Mouse (Mus musculus) right cerebral cortex, adult 18-20 months (tissue): ENCODE measurements around the gene Kcne2.

Experiments used
- DNase-seq: peaks from one replicate; pipeline ENCODE4 v3.0.0; 2022; ENCODE audit warnings: mixed read lengths

Kcne2 gene

GRCm38 (mm10) chr16:92292101-92292500, at the start of gene Kcne2:
TSS of gene Kcne2 (plus strand) at chr16:92292389.
- DNase-seq: no peak

DNA sequence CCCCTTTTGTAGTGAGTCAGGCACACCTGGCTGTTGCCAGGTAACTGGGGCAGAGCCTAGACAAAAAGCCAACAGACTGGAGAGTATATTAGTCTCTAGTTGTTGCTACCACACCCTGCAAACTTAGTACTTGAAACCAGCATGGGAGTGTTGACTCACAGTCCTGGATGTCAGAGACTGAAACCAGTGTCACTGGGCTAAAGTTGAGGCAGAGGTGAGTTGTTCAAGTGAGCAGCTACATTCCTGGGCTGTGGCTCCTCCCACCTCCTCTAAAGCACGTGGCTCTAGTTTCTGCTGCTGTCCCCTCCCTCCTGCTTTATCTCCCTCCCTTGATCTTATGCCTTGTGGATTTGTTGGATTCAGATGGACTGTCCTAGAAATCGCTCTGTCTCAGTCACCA, 46.3 kb upstream of the Kcne2 start:
- DNase-seq: no peak

- no peak for DNase-seq
Observed at GRCm38 (mm10) chr16:92246974-92247373, 45.2 kb upstream of the Kcne2 start.

DNA sequence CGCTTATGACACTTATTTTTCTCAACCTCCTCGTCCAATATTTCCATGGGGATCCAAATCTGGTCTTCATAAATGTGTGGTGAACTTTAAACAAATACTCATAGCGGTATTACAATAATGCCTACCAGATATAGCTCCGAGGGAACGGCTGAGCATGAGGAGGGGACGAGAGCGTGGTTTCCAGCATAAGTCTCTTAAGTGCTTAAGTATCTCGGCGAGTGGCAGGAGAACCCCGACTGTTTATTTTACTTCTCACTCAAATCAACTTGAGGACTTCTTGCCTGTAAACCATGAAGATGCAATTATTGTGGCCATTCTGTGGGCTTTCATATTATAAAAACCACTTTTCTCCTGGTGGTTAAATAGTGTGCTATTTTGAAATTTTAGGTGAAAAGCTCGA, 44.5 kb upstream of the Kcne2 start:
- DNase-seq: no peak

- no peak for DNase-seq
Observed at GRCm38 (mm10) chr16:92249681-92250080, 42.5 kb upstream of the Kcne2 start.

DNA sequence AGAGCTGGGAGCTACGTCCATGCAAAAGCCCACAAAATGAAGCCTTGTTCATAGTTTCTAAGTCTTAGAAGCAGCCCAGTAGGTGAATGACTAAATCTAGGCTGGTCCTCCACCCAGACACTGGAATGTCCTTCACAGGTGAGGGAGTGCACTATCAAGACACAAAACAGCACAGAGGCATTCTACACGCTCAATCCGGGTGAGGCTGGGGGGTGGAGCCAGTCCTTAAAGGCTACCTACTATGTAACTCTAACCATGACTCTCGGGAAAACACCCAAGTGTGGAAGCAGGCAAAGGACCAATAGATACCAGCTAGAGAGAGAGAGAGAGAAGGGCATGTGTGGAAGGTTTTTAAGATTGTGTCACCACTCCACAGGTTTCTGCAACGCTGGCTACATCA, 41.7 kb upstream of the Kcne2 start:
- DNase-seq: no peak

- DNase-seq: no peak
Observed at GRCm38 (mm10) chr16:92254316-92254715, 37.9 kb upstream of the Kcne2 start.

GRCm38 (mm10) chr16:92267861-92268260, 24.3 kb upstream of the Kcne2 start:
- no peak for DNase-seq

GRCm38 (mm10) chr16:92274516-92274915, 17.7 kb upstream of the Kcne2 start:
- no peak for DNase-seq

DNA sequence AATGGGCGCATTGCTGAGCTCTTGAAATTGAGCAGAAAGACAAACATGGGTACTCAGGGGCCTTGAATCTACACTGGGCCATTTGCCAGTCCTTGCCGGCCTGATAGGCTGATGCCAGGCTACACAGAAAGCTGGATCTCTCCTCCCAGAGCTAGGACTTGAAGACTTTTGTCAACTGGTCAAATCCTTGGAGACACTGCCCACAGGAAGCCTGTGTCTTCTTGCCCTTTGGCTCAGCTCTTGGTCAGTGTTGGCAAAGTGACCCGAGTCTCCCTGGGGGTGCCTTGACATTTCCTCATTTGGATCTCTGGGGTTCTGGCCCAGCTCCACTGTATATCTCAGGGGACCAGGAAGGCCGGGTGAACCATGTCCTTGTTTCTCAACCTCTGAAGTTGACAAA, 16.7 kb upstream of the Kcne2 start:
- DNase-seq: no peak

DNA sequence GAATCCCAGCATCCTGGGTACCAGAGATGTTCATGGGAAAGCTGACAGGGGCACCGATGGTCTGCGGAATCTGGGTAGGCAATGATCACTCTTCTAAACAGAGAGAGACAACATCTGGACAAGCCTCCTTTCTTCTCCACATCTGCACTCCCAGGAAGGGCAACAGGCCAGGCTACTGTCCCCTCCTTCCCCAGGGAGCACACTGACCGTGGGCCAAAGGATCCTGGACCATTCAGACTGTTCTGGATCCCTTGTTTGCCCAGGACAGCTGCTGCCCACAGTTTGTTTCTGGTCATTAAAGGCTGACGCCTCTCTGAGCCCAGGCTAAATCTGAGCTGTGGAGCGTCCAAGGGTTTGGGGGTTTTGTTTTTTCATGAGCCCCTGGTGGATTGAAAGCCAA, 9.5 kb upstream of the Kcne2 start:
- DNase-seq: no peak

- no peak for DNase-seq
Observed at GRCm38 (mm10) chr16:92285068-92285467, 7.1 kb upstream of the Kcne2 start.

GRCm38 (mm10) chr16:92286609-92287008, 5.6 kb upstream of the Kcne2 start:
- peak; percentile 77 for DNase-seq

DNA sequence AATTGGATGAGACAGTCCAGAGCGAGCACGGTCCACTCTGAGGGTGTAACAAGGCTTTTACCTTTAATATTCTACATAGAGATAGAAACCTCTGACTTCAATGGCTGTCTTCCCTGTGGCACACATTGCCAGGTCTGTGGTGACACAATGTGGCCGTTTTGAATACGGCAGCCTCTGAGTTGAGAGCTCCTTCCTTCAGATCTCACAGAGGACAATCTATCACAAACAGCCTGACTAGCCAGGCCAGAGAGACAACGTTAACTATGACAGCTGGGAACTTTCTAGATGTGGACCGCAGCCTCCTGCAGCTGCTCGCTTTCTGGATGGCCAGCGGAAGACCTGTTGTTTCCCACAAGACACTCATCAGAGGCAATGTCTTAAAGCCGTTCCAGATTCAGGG, 3.4 kb upstream of the Kcne2 start:
- no peak for DNase-seq

- DNase-seq: no peak
Observed at GRCm38 (mm10) chr16:92290045-92290444, 2.1 kb upstream of the Kcne2 start.

- DNase-seq: no peak
Observed at GRCm38 (mm10) chr16:92294267-92294970, 2.2 kb downstream of the Kcne2 start.

DNA sequence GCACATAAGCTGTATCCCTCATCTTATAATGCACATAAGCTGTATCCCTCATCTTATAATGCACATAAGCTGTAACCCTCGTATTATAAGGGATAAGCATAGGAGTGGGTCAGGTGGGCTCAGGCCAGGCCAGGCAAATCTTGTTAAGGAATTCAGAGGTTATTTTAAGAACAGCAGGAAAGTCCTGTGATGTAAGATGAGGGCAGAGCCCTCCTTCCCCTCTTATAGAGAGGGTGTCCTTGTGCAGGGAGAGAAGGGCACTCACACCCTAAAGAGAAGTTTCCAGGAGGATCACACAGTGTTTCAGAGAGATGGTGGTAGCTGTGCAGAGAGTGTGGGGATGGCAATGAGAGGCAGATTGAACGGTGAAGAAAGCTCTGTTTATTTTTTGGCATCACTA, 3.1 kb downstream of the Kcne2 start:
- DNase-seq: no peak

- DNase-seq: peak; percentile 97
Observed at GRCm38 (mm10) chr16:92300649-92301411, 8.6 kb downstream of the Kcne2 start, which contains the start of gene Smim11. TSS of gene Smim11 (plus strand) at chr16:92301286.

DNA sequence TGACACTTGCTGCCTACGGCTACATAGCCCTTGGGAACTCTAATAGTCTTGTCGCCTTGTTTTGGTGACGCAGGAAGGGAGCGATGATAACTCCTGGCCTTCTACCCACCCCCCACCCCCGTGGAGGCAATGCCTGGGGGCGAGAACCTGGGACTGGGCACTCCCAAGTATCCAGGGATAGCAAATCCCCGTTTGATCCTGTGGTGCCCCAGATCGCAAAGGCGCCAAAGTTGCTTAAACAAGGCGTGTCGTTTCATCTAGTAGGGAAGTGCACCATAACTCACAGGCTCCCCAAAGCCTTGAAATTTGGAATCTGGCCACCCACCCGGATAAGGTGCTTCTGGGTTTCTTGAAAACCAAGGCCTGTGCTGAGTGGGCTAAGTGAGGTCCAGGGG, 9.2 kb downstream of the Kcne2 start:
- no peak for DNase-seq

- no peak for DNase-seq
Observed at GRCm38 (mm10) chr16:92301989-92302388, 9.8 kb downstream of the Kcne2 start.

DNA sequence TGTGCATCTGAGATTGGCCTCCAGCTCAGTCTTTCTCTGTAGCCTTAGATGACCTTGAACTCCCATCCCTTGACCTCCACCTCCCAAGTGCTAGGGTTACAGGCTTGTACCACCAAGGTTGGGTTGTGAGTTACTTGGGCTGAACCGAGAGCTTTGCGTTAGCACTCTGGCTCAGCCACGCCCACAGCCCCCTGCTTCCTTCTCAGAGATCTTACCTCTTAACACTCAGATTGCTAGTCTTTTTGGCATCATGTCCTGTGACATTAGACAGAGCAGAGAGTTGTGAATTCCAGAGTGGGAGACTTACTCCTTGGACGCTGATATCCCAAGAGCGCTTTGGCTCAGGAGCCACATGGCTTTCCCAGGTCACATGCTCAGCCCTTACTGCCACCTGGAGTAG, 10.3 kb downstream of the Kcne2 start:
- no peak for DNase-seq

GRCm38 (mm10) chr16:92305519-92305918, 13.3 kb downstream of the Kcne2 start:
- no peak for DNase-seq

GRCm38 (mm10) chr16:92307947-92308346, 15.8 kb downstream of the Kcne2 start:
- DNase-seq: no peak

GRCm38 (mm10) chr16:92309126-92309525, 16.9 kb downstream of the Kcne2 start:
- no peak for DNase-seq
